Mouse (Mus musculus) ES-Bruce4 (cell line): ENCODE results near the gene Axl. TPM values are rescaled to one million over a fixed set of nuclear protein-coding genes. Genes with fewer than 3 reads are reported as not detected.

Experiments used
- H3K27ac ChIP-seq: 2 replicates; pipeline ENCODE4 v1.5.1; 2012; ENCODE audit warnings: low read length, inconsistent platforms; ENCODE audit not compliant: insufficient read depth
- H3K27me3 ChIP-seq: 2 replicates; pipeline ENCODE4 v1.6.1; 2012; ENCODE audit warnings: mild to moderate bottlenecking, low read length, inconsistent platforms; ENCODE audit not compliant: control insufficient read depth, poor library complexity, insufficient read depth, severe bottlenecking
- H3K36me3 ChIP-seq: 2 replicates; pipeline ENCODE4 v1.6.1; 2012; ENCODE audit warnings: inconsistent platforms, mild to moderate bottlenecking, low read length, moderate library complexity; ENCODE audit not compliant: control insufficient read depth, poor library complexity, insufficient read depth, severe bottlenecking
- H3K4me1 ChIP-seq: one replicate; pipeline ENCODE4 v1.8.1; 2011; ENCODE audit warnings: low read length; ENCODE audit not compliant: control insufficient read depth, insufficient read depth
- H3K4me3 ChIP-seq: 2 replicates; pipeline ENCODE4 v1.5.1; 2011; ENCODE audit warnings: low read depth, mild to moderate bottlenecking, low read length
- H3K9ac ChIP-seq: 2 replicates; pipeline ENCODE4 v1.6.1; 2012; ENCODE audit warnings: low read depth, mild to moderate bottlenecking, inconsistent platforms; ENCODE audit not compliant: poor library complexity, severe bottlenecking
- H3K9me3 ChIP-seq: replicated peaks from 2 replicates; pipeline ENCODE4 v1.6.1; 2012; ENCODE audit warnings: mild to moderate bottlenecking, low read length, inconsistent platforms; ENCODE audit not compliant: control insufficient read depth, poor library complexity, insufficient read depth, severe bottlenecking
- CTCF ChIP-seq: IDR thresholded peaks from one replicate; pipeline ENCODE4 v1.8.1; 2011; ENCODE audit warnings: low read depth, low read length
- EP300 ChIP-seq: IDR thresholded peaks from 2 replicates; pipeline ENCODE4 v1.6.1; 2011; ENCODE audit warnings: low read depth, low read length; ENCODE audit not compliant: insufficient read depth
- POLR2A ChIP-seq: IDR thresholded peaks from one replicate; pipeline ENCODE4 v1.8.1; 2011; ENCODE audit warnings: low read length; ENCODE audit not compliant: insufficient read depth
- polyA plus RNA-seq: library from polyadenylated mRNA; stranded (reverse); fragments of >200 nt; gene quantifications from 2 replicates; pipeline ENCODE4 v1.2.4, GENCODE M21; 2011; ENCODE audit warnings: low read depth; ENCODE audit not compliant: missing spikeins, insufficient read depth, insufficient read length

Axl gene
- polyA plus RNA-seq, 1 experiment, result 16.4 TPM

GRCm38 (mm10) chr7:25781937-25782610 is 6.4 kb downstream of the Axl start:
- Histone ChIP-seq H3K36me3 (no peaks in the 10 kb centered on the region), H3K4me1 (peaks cover 2% of the 10 kb centered on the region), H3K9me3 (no peaks in the 10 kb centered on the region), H3K27me3 (no peaks in the 10 kb centered on the region), H3K4me3 (peak overlapping the region; percentile 22), H3K9ac (peak overlapping the region; percentile 57), H3K27ac (no peak overlapping the region)
- TF ChIP-seq POLR2A, result no peak
- TF ChIP-seq CTCF, result no peak
- no peak for TF ChIP-seq EP300

GRCm38 (mm10) chr7:25781321-25781936 is 7.1 kb downstream of the Axl start:
- Histone ChIP-seq H3K36me3 (no peaks in the 10 kb centered on the region), H3K27me3 (no peaks in the 10 kb centered on the region), H3K27ac (no peak overlapping the region), H3K4me1 (peaks cover 2% of the 10 kb centered on the region), H3K4me3 (peak overlapping the region; percentile 22), H3K9me3 (no peaks in the 10 kb centered on the region), H3K9ac (peak overlapping the region; percentile 57)
- TF ChIP-seq POLR2A, result no peak
- TF ChIP-seq EP300, result no peak
- no peak for TF ChIP-seq CTCF

DNA sequence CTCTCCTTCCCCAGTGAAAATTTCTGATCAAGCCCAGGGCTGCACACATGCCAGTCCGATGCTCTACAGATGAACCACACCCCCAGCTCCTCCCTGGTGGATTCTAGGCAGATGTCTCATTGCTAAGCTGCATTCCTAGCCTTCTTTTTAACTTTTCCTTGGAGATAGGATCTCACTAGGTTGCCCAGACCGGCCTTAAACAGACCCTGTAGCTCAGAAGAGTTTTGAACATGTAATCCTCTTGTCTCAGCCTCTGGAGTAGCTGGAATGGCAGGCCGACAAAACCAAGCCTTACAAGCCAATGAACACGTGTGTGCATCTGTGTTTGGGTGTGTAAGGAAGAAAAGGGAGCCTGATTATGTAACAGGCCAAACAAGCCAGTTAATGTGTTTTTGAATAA is 7.8 kb downstream of the Axl start:
- H3K27me3 ChIP-seq, result no peaks in the 10 kb centered on the region
- peaks cover 2% of the 10 kb centered on the region for H3K4me1 ChIP-seq
- H3K4me3 ChIP-seq, result no peak overlapping the region
- H3K9me3 ChIP-seq, result no peaks in the 10 kb centered on the region
- H3K9ac ChIP-seq, result no peak overlapping the region; the same call in 1 of the 2 replicates
- no peak overlapping the region for H3K27ac ChIP-seq
- no peaks in the 10 kb centered on the region for H3K36me3 ChIP-seq
- TF ChIP-seq EP300, result no peak
- no peak for TF ChIP-seq POLR2A
- TF ChIP-seq CTCF, result no peak

DNA sequence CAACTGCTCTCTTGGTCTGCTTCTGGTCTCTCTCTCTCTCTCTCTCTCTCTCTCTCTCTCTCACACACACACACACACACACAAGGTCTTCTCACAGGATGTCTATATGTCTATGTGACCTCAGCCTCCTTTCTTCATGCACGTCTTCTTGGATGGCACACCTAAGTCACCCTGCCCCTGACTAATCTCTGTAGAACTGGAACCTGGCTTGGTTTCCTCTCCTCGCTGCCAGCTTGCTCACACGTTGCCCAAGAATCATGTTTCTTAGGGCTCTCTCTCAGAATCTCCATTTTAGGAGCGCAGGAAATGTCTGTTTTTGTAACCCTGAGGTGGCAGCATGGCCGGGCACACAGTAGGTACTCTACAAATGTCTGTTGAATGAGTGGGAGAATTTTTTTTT is 8.5 kb downstream of the Axl start:
- H3K4me1 ChIP-seq, result peaks cover 2% of the 10 kb centered on the region
- H3K27me3 ChIP-seq, result no peaks in the 10 kb centered on the region
- H3K4me3 ChIP-seq, result no peak overlapping the region
- H3K27ac ChIP-seq, result no peak overlapping the region
- no peak for TF ChIP-seq CTCF
- no peaks in the 10 kb centered on the region for H3K9me3 ChIP-seq
- H3K9ac ChIP-seq, result no peak overlapping the region
- H3K36me3 ChIP-seq, result no peaks in the 10 kb centered on the region

DNA sequence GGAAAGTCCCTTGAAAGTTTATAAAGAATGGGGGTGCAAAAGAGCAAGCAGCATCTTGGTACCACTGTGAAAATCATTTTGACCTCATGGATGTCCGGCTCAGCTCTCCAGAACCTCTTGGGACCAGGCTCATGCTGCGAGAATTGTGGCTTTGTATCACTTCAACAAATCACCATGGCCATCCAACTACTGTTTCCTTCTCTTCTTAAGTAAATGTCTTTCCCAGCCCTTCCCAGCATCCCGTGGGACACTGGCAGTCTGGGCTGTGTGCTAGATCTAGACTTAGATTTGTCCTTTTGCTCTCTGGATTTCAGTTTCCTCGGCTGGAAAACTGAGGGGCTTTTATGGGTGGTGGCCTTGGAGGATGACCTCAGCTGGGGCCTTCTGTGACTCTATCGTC is 20.3 kb downstream of the Axl start:
- H3K9me3 ChIP-seq, result no peaks in the 10 kb centered on the region
- no peak overlapping the region for H3K4me3 ChIP-seq
- TF ChIP-seq CTCF (no peak), EP300 (no peak), POLR2A (no peak)
- H3K4me1 ChIP-seq, result peaks cover under 1% of the 10 kb centered on the region
- H3K27ac ChIP-seq, result no peak overlapping the region
- no peaks in the 10 kb centered on the region for H3K36me3 ChIP-seq
- no peak overlapping the region for H3K9ac ChIP-seq
- H3K27me3 ChIP-seq, result no peaks in the 10 kb centered on the region

GRCm38 (mm10) chr7:25766108-25766507 is 22.4 kb downstream of the Axl start:
- Histone ChIP-seq H3K4me1 (peaks cover 2% of the 10 kb centered on the region), H3K4me3 (no peak overlapping the region), H3K36me3 (no peaks in the 10 kb centered on the region), H3K9me3 (no peaks in the 10 kb centered on the region), H3K9ac (no peak overlapping the region), H3K27me3 (no peaks in the 10 kb centered on the region), H3K27ac (no peak overlapping the region)
- TF ChIP-seq POLR2A (no peak), EP300 (no peak), CTCF (no peak)
